23 mouse cellular contexts compared by ENCODE assay signal in the genomic region with DNA sequence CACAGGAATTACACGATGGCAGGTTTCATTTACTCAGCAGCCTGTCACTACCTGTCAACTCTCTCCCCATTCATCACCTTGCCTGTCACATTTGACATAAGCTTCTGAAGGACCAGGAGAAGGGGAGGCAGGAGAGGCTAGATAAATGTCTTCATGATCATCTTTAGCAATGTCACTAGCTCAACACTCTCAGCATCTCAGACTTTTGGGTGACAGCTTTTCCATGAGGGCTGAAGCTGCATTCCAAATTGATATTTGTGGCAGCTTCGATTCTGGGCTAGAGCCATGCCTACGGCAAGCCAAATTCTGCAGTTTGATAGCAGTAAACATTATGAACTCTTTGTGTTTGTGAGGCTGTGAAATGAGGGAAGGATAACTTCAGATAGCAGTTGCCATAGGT.
A peak's percentile ranks its signal among the peaks of the same experiment; 100 is the strongest.
DNase-seq lines count a peak whose midpoint lies in the region; ATAC-seq and TF ChIP-seq lines count a peak whose summit lies in the region.
"Had no signal": no experiment of that assay in that cellular context is flagged by ENCODE, and none has a peak within 500 bp of the region (broad histone marks: within the 10 kb centered on the region; RNA-seq: fewer than 3 reads in every experiment).

No protein-coding gene starts in this region.

- H3K4me1 ChIP-seq in forebrain, embryonic 13.5 days: no peaks in the 10 kb centered on the region
- H3K4me1 ChIP-seq in forebrain, embryonic 12.5 days: no peaks in the 10 kb centered on the region
- no peaks in the 10 kb centered on the region for H3K4me1 ChIP-seq in thymus, adult 2 months (replicated peaks; ENCODE audit: control insufficient read depth, insufficient read depth, low read length)
- H3K4me1 ChIP-seq: embryonic facial prominence, embryonic 15.5 days; hindbrain, embryonic 15.5 days; limb, embryonic 13.5 days; liver, embryonic 13.5 days had no signal

- no peaks in the 10 kb centered on the region for H3K27me3 ChIP-seq in forebrain, embryonic 13.5 days
- H3K27me3 ChIP-seq in forebrain, embryonic 12.5 days: no peaks in the 10 kb centered on the region
- no peaks in the 10 kb centered on the region for H3K27me3 ChIP-seq in thymus, adult 2 months (ENCODE audit: control insufficient read depth, insufficient read depth, low read length)
- H3K27me3 ChIP-seq: embryonic facial prominence, embryonic 15.5 days; hindbrain, embryonic 15.5 days; limb, embryonic 13.5 days; liver, embryonic 13.5 days had no signal

- no peak overlapping the region for H3K27ac ChIP-seq in forebrain, embryonic 13.5 days
- no peak overlapping the region for H3K27ac ChIP-seq in forebrain, embryonic 12.5 days
- no peak overlapping the region for H3K27ac ChIP-seq in thymus, adult 2 months (ENCODE audit: control insufficient read depth, insufficient read depth, low read length)
- H3K27ac ChIP-seq: embryonic facial prominence, embryonic 15.5 days; hindbrain, embryonic 15.5 days; limb, embryonic 13.5 days; liver, embryonic 13.5 days had no signal

- no peak for TF ChIP-seq CTCF in thymus, adult 2 months (IDR thresholded peaks at IDR 0.05; ENCODE audit: borderline replicate concordance, control insufficient read depth, extremely low read depth, insufficient read depth, low read length, poor library complexity)

- ATAC-seq in forebrain, embryonic 13.5 days: peak; percentile 33; the same call in 1 of the 2 replicates
- ATAC-seq in forebrain, embryonic 12.5 days (ENCODE audit: low FRiP score): no peak

- H3K9me3 ChIP-seq in forebrain, embryonic 13.5 days (replicated peaks): no peaks in the 10 kb centered on the region
- H3K9me3 ChIP-seq in forebrain, embryonic 12.5 days: no peaks in the 10 kb centered on the region
- H3K9me3 ChIP-seq: embryonic facial prominence, embryonic 15.5 days; hindbrain, embryonic 15.5 days; limb, embryonic 13.5 days; liver, embryonic 13.5 days had no signal

- no peak overlapping the region for H3K4me2 ChIP-seq in forebrain, embryonic 13.5 days
- H3K4me2 ChIP-seq in forebrain, embryonic 12.5 days: no peak overlapping the region
- H3K4me2 ChIP-seq: embryonic facial prominence, embryonic 15.5 days; heart, embryonic 11.5 days; hindbrain, embryonic 15.5 days; limb, embryonic 13.5 days; liver, embryonic 13.5 days; midbrain, embryonic 11.5 days had no signal

- peak; percentile 26 for DNase-seq in Muller cell, postnatal 12 days (ENCODE audit: inconsistent ontology term)
- peak; percentile 16 for DNase-seq in brain, adult 2 months (ENCODE audit: low read depth, low spot score)
- peak; percentile 9 to 23 for DNase-seq in layer of hippocampus, adult 8-10 months (ENCODE audit: low spot score in 2 of 2)
- no peak for DNase-seq in thymus, adult 2 months
- no peak for DNase-seq in adrenal gland, postnatal 36 days
- no peak for DNase-seq in adrenal gland, adult 18-20 months (ENCODE audit: low spot score in 2 of 2)
- DNase-seq: adrenal gland, postnatal 25 days; gastrocnemius, postnatal 10 days; heart, adult 11 months; kidney, adult 8-10 months; kidney, postnatal 10 days; liver, embryonic 13.5 days; lung, adult 2 months; lung, postnatal 14 days; right cerebral cortex, postnatal 25 days; spleen, adult 18-20 months had no signal

- TF ChIP-seq POLR2A in thymus, adult 2 months (IDR thresholded peaks at IDR 0.05; ENCODE audit: control insufficient read depth, extremely low read depth, insufficient read depth, low read length, poor library complexity): no peak

- no peak overlapping the region for H3K4me3 ChIP-seq in forebrain, embryonic 13.5 days
- no peak overlapping the region for H3K4me3 ChIP-seq in forebrain, embryonic 12.5 days (replicated peaks)
- no peak overlapping the region for H3K4me3 ChIP-seq in thymus, adult 2 months (ENCODE audit: control insufficient read depth, insufficient read depth, low read length)
- H3K4me3 ChIP-seq: embryonic facial prominence, embryonic 15.5 days; hindbrain, embryonic 15.5 days; limb, embryonic 13.5 days; liver, embryonic 13.5 days had no signal

- WGBS in forebrain, embryonic 13.5 days: 79% methylated on average over 3 of the region's 3 CpGs
- WGBS in forebrain, embryonic 12.5 days: 82% methylated on average over 3 of the region's 3 CpGs
- WGBS in thymus, adult 2 months: 90% methylated on average over 3 of the region's 3 CpGs

- H3K36me3 ChIP-seq in forebrain, embryonic 13.5 days (ENCODE audit: poor library complexity, severe bottlenecking): no peaks in the 10 kb centered on the region
- H3K36me3 ChIP-seq in forebrain, embryonic 12.5 days (replicated peaks): no peaks in the 10 kb centered on the region
- H3K36me3 ChIP-seq in thymus, adult 2 months (ENCODE audit: control insufficient read depth, insufficient read depth, low read length): no peaks in the 10 kb centered on the region
- H3K36me3 ChIP-seq: embryonic facial prominence, embryonic 15.5 days; hindbrain, embryonic 15.5 days; limb, embryonic 13.5 days; liver, embryonic 13.5 days had no signal

- H3K9ac ChIP-seq in forebrain, embryonic 13.5 days: no peak overlapping the region
- no peak overlapping the region for H3K9ac ChIP-seq in forebrain, embryonic 12.5 days
- H3K9ac ChIP-seq: embryonic facial prominence, embryonic 15.5 days; hindbrain, embryonic 15.5 days; limb, embryonic 13.5 days; liver, embryonic 13.5 days had no signal

Comparison
In these comparisons a context has a peak if more than half of its experiments do, and no peak if none do; other contexts are left out.
1. DNase-seq: peak in Muller cell, postnatal 12 days (single experiment), brain, adult 2 months (single experiment) and layer of hippocampus, adult 8-10 months (2 of 2); none in thymus, adult 2 months (single experiment), adrenal gland, postnatal 36 days (0 of 2) and adrenal gland, adult 18-20 months (0 of 2).